Mouse (Mus musculus) myocyte (in vitro differentiated cells): ENCODE measurements around the gene Coch.
A peak's percentile ranks its signal among the peaks of the same experiment; 100 is the strongest.

Experiments used
- CEBPB ChIP-seq: IDR thresholded peaks from 2 replicates; pipeline ENCODE4 v1.6.1; 2011; ENCODE audit warnings: mild to moderate bottlenecking, moderate library complexity; ENCODE audit not compliant: poor library complexity, insufficient read depth, severe bottlenecking
- E2F4 ChIP-seq: IDR thresholded peaks from one replicate; pipeline ENCODE4 v1.6.1; 2011; ENCODE audit warnings: mild to moderate bottlenecking, control low read depth, moderate library complexity; ENCODE audit not compliant: insufficient read depth
- MAX ChIP-seq: IDR thresholded peaks from one replicate; pipeline ENCODE4 v1.6.1; 2011; ENCODE audit warnings: low read depth, mild to moderate bottlenecking, control low read depth
- MYOD1 ChIP-seq, 3 experiments: IDR thresholded peaks; one replicate each; pipeline ENCODE4 v1.6.1; 2011; ENCODE audit warnings: control low read depth in 2 of 3, low read depth in 2 of 3, mild to moderate bottlenecking in 2 of 3, moderate library complexity in 1 of 3; ENCODE audit not compliant: insufficient read length in 2 of 3, control insufficient read depth in 1 of 3
- MYOG ChIP-seq, 3 experiments: IDR thresholded peaks; one replicate each; pipeline ENCODE4 v1.6.1; 2011; ENCODE audit warnings: control low read depth in 2 of 3, low read depth in 2 of 3, mild to moderate bottlenecking in 2 of 3; ENCODE audit not compliant: insufficient read length in 2 of 3, control insufficient read depth in 1 of 3, insufficient read depth in 1 of 3
- POLR2A ChIP-seq: IDR thresholded peaks from one replicate; pipeline ENCODE4 v1.6.1; 2011; ENCODE audit warnings: low read depth, mild to moderate bottlenecking, control low read depth, moderate library complexity; ENCODE audit not compliant: insufficient read length
- POLR2AphosphoS2 ChIP-seq: IDR thresholded peaks from one replicate; pipeline ENCODE4 v1.6.1; 2011; ENCODE audit warnings: low read depth, control low read depth; ENCODE audit not compliant: insufficient read length
- REST ChIP-seq: IDR thresholded peaks from one replicate; pipeline ENCODE4 v1.6.1; 2011; ENCODE audit warnings: mild to moderate bottlenecking, control low read depth, moderate library complexity; ENCODE audit not compliant: insufficient read depth, insufficient read length
- SRF ChIP-seq: IDR thresholded peaks from one replicate; pipeline ENCODE4 v1.6.1; 2011; ENCODE audit warnings: low read depth; ENCODE audit not compliant: control insufficient read depth, insufficient read length
- TCF12 ChIP-seq: IDR thresholded peaks from one replicate; pipeline ENCODE4 v1.6.1; 2011; ENCODE audit warnings: mild to moderate bottlenecking, control low read depth; ENCODE audit not compliant: poor library complexity, insufficient read depth, severe bottlenecking
- TCF3 ChIP-seq: IDR thresholded peaks from one replicate; pipeline ENCODE4 v1.6.1; 2011; ENCODE audit warnings: low read depth, control low read depth; ENCODE audit not compliant: insufficient read length
- USF1 ChIP-seq: IDR thresholded peaks from one replicate; pipeline ENCODE4 v1.6.1; 2011; ENCODE audit warnings: low read depth, mild to moderate bottlenecking, control low read depth, moderate library complexity

GRCm38 (mm10) chr12:51603306-51603705 lies 10.2 kb downstream of the Coch start:
- no peak for TF ChIP-seq TCF3
- TF ChIP-seq POLR2A: peak; percentile 33
- no peak for TF ChIP-seq SRF
- no peak for TF ChIP-seq REST
- no peak for TF ChIP-seq MAX
- no peak for TF ChIP-seq TCF12
- peak; percentile 74 for TF ChIP-seq POLR2AphosphoS2
- no peak for TF ChIP-seq USF1
- TF ChIP-seq MYOD1 (IDR thresholded peaks at IDR 0.05; ENCODE audit: control insufficient read depth in 1 of 3, insufficient read length in 2 of 3, low read depth in 2 of 3): no peak
- TF ChIP-seq E2F4: no peak
- no peak for TF ChIP-seq CEBPB
- no peak for TF ChIP-seq MYOG (IDR thresholded peaks at IDR 0.05; ENCODE audit: control insufficient read depth in 1 of 3, insufficient read depth in 1 of 3, insufficient read length in 2 of 3, low read depth in 2 of 3)
